Mouse (Mus musculus): Measurements from ENCODE around the gene Cyfip2.

- no peak for TF ChIP-seq GATA1 (IDR thresholded peaks at IDR 0.05; ENCODE audit: borderline replicate concordance, low read length)
- TF ChIP-seq FLI1 (IDR thresholded peaks at IDR 0.05; ENCODE audit: low read length), result no peak
Observed at GRCm38 (mm10) chr11:46245926-46246325, 66.7 kb downstream of the Cyfip2 start.
